Mouse (Mus musculus): ENCODE data around the gene Tcerg1l. TPM values are rescaled to one million over a fixed set of nuclear protein-coding genes. Genes with fewer than 3 reads are reported as not detected.

Gene Tcerg1l
- total and polyA plus RNA-seq, 3 experiments, result not detected

DNA sequence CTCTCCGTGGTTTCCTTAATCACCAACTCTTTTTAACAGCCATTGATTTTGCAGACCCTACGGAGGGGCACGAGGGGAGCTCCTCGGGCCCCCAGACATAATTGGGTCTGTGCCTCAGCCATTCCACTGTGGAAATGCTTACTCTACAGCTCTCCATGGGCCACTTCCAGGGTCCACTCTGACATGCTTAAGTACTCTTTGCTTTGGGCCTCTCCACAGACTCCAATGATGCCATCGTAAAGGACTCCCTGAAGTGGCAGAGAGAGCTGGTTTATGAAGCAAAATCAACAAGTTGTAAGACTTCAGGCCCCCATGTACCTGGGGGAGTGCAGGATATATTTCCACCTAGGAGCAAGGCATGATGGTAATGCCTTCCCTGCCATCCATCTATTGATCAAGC lies 112.7 kb downstream of the Tcerg1l start:
- TF ChIP-seq ETS1 (IDR thresholded peaks at IDR 0.05; ENCODE audit: low read depth, low read length), result no peak
- TF ChIP-seq MEF2A (IDR thresholded peaks at IDR 0.05; ENCODE audit: extremely low read depth, insufficient replicate concordance, low read depth, low read length, poor library complexity, severe bottlenecking), result no peak
- no peak for TF ChIP-seq MAX (IDR thresholded peaks at IDR 0.05; ENCODE audit: low read length)
- no peak for TF ChIP-seq MYB (IDR thresholded peaks at IDR 0.05; ENCODE audit: low read depth, low read length)
- TF ChIP-seq CHD2 (IDR thresholded peaks at IDR 0.05; ENCODE audit: low read length), result no peak
- TF ChIP-seq SIN3A (IDR thresholded peaks at IDR 0.05; ENCODE audit: low read length), result no peak
- Histone ChIP-seq H3K79me2 (ENCODE audit: control insufficient read depth, insufficient read depth, low read length, poor library complexity) (no peaks in the 10 kb centered on the region), H3K4me1 (ENCODE audit: control insufficient read depth in 1 of 2, insufficient read depth in 2 of 2, low read length in 2 of 2) (no peaks in the 10 kb centered on the region), H3K4me3 (ENCODE audit: control insufficient read depth in 1 of 2, insufficient read depth in 1 of 2, low read depth in 2 of 2, low read length in 2 of 2) (no peak overlapping the region), H3K27me3 (ENCODE audit: control insufficient read depth in 1 of 2, insufficient read depth in 2 of 2, low read length in 2 of 2) (no peaks in the 10 kb centered on the region), H3K36me3 (ENCODE audit: control insufficient read depth in 1 of 2, insufficient read depth in 2 of 2, low read length in 2 of 2) (no peaks in the 10 kb centered on the region), H3K9ac (ENCODE audit: control insufficient read depth, low read depth, low read length, poor library complexity, severe bottlenecking) (no peak overlapping the region), H3K27ac (ENCODE audit: control insufficient read depth, low read depth, low read length) (no peak overlapping the region), H3K9me3 (replicated peaks; ENCODE audit: insufficient read depth, low read length) (no peaks in the 10 kb centered on the region)
- no peak for DNase-seq (ENCODE audit: low read depth, low spot score)

DNA sequence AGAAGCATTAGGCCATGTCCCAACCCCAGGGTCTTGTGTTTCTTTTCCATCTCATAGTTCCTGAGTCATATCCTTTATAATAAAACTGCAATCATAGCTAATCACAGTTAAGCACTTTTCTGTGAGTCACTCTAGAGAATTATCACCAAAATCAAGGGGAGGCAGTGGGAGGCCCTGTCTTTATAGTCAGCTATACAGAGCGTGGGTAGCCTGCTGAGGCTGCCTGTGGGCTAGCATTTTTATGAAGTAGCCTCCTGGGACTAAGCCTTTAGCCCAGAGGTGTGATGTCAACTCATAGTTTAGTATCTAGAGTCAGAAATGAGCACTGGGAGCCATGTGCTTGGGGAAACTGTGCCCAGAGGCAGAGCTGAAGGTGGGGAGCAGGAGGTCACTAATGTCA lies 122.3 kb downstream of the Tcerg1l start:
- H3K9me3 ChIP-seq (replicated peaks; ENCODE audit: insufficient read depth, low read length), result no peaks in the 10 kb centered on the region
- no peak overlapping the region for H3K4me3 ChIP-seq (ENCODE audit: control insufficient read depth in 1 of 2, insufficient read depth in 1 of 2, low read depth in 2 of 2, low read length in 2 of 2)
- no peak overlapping the region for H3K27ac ChIP-seq (ENCODE audit: control insufficient read depth, low read depth, low read length)
- no peak overlapping the region for H3K9ac ChIP-seq (ENCODE audit: control insufficient read depth, low read depth, low read length, poor library complexity, severe bottlenecking)
- H3K79me2 ChIP-seq (ENCODE audit: control insufficient read depth, insufficient read depth, low read length, poor library complexity), result no peaks in the 10 kb centered on the region
- TF ChIP-seq POLR2AphosphoS5 (IDR thresholded peaks at IDR 0.05; ENCODE audit: borderline replicate concordance, low read depth, low read length), result no peak
- TF ChIP-seq TCF12 (IDR thresholded peaks at IDR 0.05; ENCODE audit: low read depth, low read length), result no peak
- TF ChIP-seq JUND (IDR thresholded peaks at IDR 0.05; ENCODE audit: low read depth, low read length), result no peak
- no peak for TF ChIP-seq UBTF (IDR thresholded peaks at IDR 0.05; ENCODE audit: borderline replicate concordance, insufficient read depth, low read depth, low read length)
- no peak for TF ChIP-seq ETS1 (IDR thresholded peaks at IDR 0.05; ENCODE audit: low read depth, low read length)
- TF ChIP-seq MAX (IDR thresholded peaks at IDR 0.05; ENCODE audit: low read length), result no peak
- TF ChIP-seq EP300 (IDR thresholded peaks at IDR 0.05; ENCODE audit: low read depth in 1 of 2, low read length in 2 of 2), result no peak
- no peak for TF ChIP-seq GATA1 (IDR thresholded peaks at IDR 0.05; ENCODE audit: low read depth, low read length)
- no peak for TF ChIP-seq SMC3 (IDR thresholded peaks at IDR 0.05; ENCODE audit: low read depth, low read length)
- no peak for TF ChIP-seq BHLHE40 (IDR thresholded peaks at IDR 0.05; ENCODE audit: borderline replicate concordance, low read depth, low read length)
- no peak for TF ChIP-seq HCFC1 (IDR thresholded peaks at IDR 0.05; ENCODE audit: low read depth, low read length)
- TF ChIP-seq NRF1 (IDR thresholded peaks at IDR 0.05; ENCODE audit: insufficient read depth, low read depth, low read length, poor library complexity, severe bottlenecking), result no peak
- no peak for TF ChIP-seq USF2 (IDR thresholded peaks at IDR 0.05; ENCODE audit: borderline replicate concordance in 1 of 2, insufficient read depth in 1 of 2, low read depth in 1 of 2, low read length in 2 of 2)
- TF ChIP-seq USF1 (IDR thresholded peaks at IDR 0.05; ENCODE audit: low read depth, low read length), result no peak
- no peak for TF ChIP-seq ZNF384 (IDR thresholded peaks at IDR 0.05; ENCODE audit: low read depth, low read length)
- no peak for TF ChIP-seq NELFE (IDR thresholded peaks at IDR 0.05; ENCODE audit: low read depth, low read length)
- no peak for TF ChIP-seq CTCF (IDR thresholded peaks at IDR 0.05 in 2 of 3, conservative IDR thresholded peaks at IDR 0.05 in 1 of 3; ENCODE audit: control insufficient read depth in 1 of 3, insufficient read depth in 1 of 3, low read depth in 2 of 3, low read length in 3 of 3, poor library complexity in 1 of 3, severe bottlenecking in 1 of 3)
- no peaks in the 10 kb centered on the region for H3K27me3 ChIP-seq (ENCODE audit: control insufficient read depth in 1 of 2, insufficient read depth in 2 of 2, low read length in 2 of 2)
- DNase-seq (ENCODE audit: low read depth, low spot score), result no peak
- no peaks in the 10 kb centered on the region for H3K4me1 ChIP-seq (ENCODE audit: control insufficient read depth in 1 of 2, insufficient read depth in 2 of 2, low read length in 2 of 2)
- no peaks in the 10 kb centered on the region for H3K36me3 ChIP-seq (ENCODE audit: control insufficient read depth in 1 of 2, insufficient read depth in 2 of 2, low read length in 2 of 2)
